Mouse (Mus musculus) testis, adult 2 months (tissue): ENCODE data around the gene Mrpl54.
A peak's percentile ranks its signal among the peaks of the same experiment; 100 is the strongest.

ENCODE experiments used
- CTCF ChIP-seq: fragments of 200-500 bp; IDR thresholded peaks from 2 replicates; pipeline ENCODE4 v1.5.1; 2012; ENCODE audit warnings: low read depth, mild to moderate bottlenecking, inconsistent platforms, low read length, moderate library complexity; ENCODE audit not compliant: control insufficient read depth, insufficient read depth, insufficient replicate concordance
- POLR2A ChIP-seq: fragments of 200-500 bp; IDR thresholded peaks from 2 replicates; pipeline ENCODE4 v1.6.1; 2012; ENCODE audit warnings: low read depth, mild to moderate bottlenecking, inconsistent platforms, low read length, moderate library complexity; ENCODE audit not compliant: control insufficient read depth

DNA sequence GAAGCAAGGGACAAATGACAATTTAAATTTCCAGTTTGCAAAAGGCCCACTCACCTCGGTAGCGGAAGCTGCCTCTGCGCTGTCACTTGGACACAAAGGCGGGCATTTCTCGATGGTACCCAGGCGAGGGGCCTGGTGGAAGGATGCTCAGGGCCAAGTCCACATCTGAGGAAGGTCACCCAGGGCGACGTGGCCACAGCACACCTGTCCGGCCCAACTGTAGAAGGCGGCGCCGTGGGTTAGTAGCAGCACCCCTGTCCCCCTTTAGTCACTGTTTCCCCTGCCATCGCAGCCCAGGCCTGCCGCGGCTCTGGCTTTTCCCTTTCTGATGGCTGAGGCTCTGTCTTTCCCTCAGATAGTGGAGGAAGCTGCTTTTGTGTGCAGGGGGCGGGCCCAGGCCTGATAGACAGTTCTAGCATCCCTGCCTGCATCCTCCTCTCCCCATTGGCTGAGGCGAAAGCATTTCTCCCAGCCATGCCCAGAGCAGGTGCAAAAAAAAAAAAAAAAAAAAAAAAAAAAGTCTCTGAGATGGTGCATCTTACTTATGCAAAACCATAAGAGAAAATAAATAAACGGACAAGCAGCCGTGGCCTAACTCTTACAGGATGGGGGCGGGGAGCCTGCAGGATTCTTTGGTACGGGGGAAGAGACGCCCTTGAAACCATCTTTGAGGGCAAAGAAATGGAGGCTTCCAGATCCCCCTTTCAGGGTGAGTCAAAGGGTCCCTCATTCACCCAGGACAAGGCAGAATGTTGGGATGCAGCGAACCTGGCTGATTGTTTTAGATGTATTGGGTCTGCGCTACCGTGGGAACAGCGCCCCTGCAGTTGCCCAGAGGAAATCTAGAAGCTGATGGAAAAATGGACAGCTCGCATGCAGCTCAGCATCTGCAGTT is 36.0 kb downstream of the Mrpl54 start, which contains the start of gene Atcay:
- peak; percentile 27; the same call in 1 of the 2 replicates for TF ChIP-seq CTCF
- TF ChIP-seq POLR2A, result no peak
